Mouse (Mus musculus): ENCODE results near the gene Prkab1. TPM values are rescaled to one million over a fixed set of nuclear protein-coding genes. Genes with fewer than 3 reads are reported as not detected.

The Prkab1 gene
- polyA plus RNA-seq, 1 experiment = 64.1 TPM

DNA sequence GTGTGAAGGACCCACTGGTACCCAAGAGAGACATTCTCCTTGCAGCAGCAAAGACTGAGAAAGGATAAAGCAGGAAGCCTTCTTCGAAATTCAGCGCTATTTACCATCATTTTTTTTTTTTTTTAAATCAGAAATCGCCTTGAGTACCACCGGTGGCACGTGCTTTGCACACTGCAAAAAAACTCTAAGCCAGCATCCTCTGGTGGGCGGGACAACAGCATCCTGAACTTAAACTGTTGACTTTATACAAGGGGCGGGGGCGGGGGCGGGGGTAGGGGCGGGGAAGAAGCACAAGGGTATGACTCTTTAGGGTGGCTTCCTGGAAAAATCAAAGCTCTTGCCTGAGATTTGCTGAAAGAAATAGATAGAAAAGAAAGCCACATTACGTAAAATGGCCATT is 15.4 kb upstream of the Prkab1 start:
- H3K4me3 ChIP-seq (replicated peaks; ENCODE audit: control insufficient read depth, low read depth, low read length) = no peak overlapping the region
- H3K4me1 ChIP-seq (ENCODE audit: control insufficient read depth, insufficient read depth, low read length) = no peaks in the 10 kb centered on the region; the same call in 1 of the 2 replicates
- 28% methylated on average over 11 of the region's 11 CpGs for WGBS
- TF ChIP-seq POLR2A (IDR thresholded peaks at IDR 0.05; ENCODE audit: borderline replicate concordance, control insufficient read depth, low read depth, low read length) (no peak), CTCF (IDR thresholded peaks at IDR 0.05; ENCODE audit: control insufficient read depth, insufficient read depth, low read length) (no peak)
- H3K27ac ChIP-seq (ENCODE audit: control insufficient read depth, insufficient read depth, low read depth, low read length, poor library complexity) = no peak overlapping the region

DNA sequence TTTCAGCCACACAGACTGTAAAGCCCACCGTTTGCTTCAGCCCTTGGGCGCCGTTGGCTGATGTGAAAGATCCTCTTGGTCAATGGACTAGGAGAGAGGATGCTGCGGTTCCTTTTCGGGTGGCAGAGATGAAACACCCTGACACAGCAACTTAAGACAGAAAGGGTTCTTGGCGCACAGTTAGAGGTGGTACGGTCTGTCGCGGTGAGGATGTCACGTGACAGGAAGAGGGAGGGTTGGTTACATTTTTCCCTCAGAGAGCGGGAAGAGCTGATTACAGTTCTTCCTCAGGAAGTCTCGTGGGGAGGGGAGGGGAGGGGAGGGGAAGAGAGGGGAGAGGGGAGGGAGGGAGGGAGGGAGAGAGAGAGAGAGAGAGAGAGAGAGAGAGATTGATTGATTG is 13.4 kb upstream of the Prkab1 start:
- TF ChIP-seq CTCF (IDR thresholded peaks at IDR 0.05; ENCODE audit: control insufficient read depth, insufficient read depth, low read length) = no peak
- no peak for TF ChIP-seq POLR2A (IDR thresholded peaks at IDR 0.05; ENCODE audit: borderline replicate concordance, control insufficient read depth, low read depth, low read length)
- WGBS = 52% methylated on average over 12 of the region's 12 CpGs

DNA sequence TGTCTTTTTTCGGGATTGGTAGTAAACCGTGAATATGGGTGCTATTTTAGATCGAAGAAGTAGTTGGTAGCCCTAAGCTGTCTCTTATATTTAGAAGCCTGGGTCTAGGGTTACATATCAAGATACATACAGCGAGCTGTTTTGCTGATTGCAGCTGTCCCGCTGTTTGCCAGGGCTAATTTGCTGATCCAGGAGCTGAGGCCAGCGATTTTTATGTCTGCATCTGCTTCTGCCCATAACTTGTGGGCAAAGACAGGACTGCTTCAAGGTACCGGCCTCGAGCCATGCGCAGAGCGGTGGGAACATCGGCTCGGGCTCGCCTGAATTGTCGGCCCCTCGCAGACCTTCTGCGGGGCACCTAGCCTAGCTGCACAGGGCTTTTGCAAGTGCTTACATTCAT is 12.2 kb upstream of the Prkab1 start:
- H3K27ac ChIP-seq (ENCODE audit: control insufficient read depth, insufficient read depth, low read depth, low read length, poor library complexity) = no peak overlapping the region
- TF ChIP-seq POLR2A (IDR thresholded peaks at IDR 0.05; ENCODE audit: borderline replicate concordance, control insufficient read depth, low read depth, low read length) (no peak), CTCF (IDR thresholded peaks at IDR 0.05; ENCODE audit: control insufficient read depth, insufficient read depth, low read length) (no peak)
- 91% methylated on average over 16 of the region's 16 CpGs for WGBS
- no peak overlapping the region for H3K4me3 ChIP-seq (replicated peaks; ENCODE audit: control insufficient read depth, low read depth, low read length)
- H3K4me1 ChIP-seq (ENCODE audit: control insufficient read depth, insufficient read depth, low read length) = no peaks in the 10 kb centered on the region; the same call in 1 of the 2 replicates

More for the DNA sequence above, 13.4 kb upstream of the Prkab1 start:
- Histone ChIP-seq H3K27ac (ENCODE audit: control insufficient read depth, insufficient read depth, low read depth, low read length, poor library complexity) (no peak overlapping the region), H3K4me3 (replicated peaks; ENCODE audit: control insufficient read depth, low read depth, low read length) (no peak overlapping the region), H3K4me1 (ENCODE audit: control insufficient read depth, insufficient read depth, low read length) (no peaks in the 10 kb centered on the region; the same call in 1 of the 2 replicates)

DNA sequence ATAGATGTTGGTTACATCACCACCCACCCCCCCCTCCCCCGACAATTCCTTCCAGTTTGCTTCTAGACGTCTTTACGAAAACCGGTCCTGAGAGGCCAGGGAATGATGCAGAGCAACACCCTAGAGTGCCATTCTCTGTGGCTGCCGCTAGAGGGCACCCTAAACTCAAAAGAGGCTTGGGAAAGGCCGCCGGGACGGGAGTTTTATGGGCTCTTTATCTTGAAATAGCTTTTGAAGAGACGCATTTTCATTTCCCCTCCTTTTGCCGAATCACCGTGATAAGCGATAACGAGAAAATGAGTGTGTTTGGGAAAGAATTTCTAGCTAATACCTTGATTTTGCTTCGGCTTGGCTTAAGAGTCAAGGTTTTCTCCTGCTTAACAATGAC is 6.9 kb upstream of the Prkab1 start:
- WGBS = under 1% methylated on average over 14 of the region's 14 CpGs
- peak; percentile 86 for TF ChIP-seq CTCF (IDR thresholded peaks at IDR 0.05; ENCODE audit: control insufficient read depth, insufficient read depth, low read length)
- TF ChIP-seq POLR2A (IDR thresholded peaks at IDR 0.05; ENCODE audit: borderline replicate concordance, control insufficient read depth, low read depth, low read length) = no peak
- H3K4me1 ChIP-seq (ENCODE audit: control insufficient read depth, insufficient read depth, low read length) = peaks cover 2% of the 10 kb centered on the region
- no peak overlapping the region for H3K27ac ChIP-seq (ENCODE audit: control insufficient read depth, insufficient read depth, low read depth, low read length, poor library complexity)
- no peak overlapping the region for H3K4me3 ChIP-seq (replicated peaks; ENCODE audit: control insufficient read depth, low read depth, low read length)

DNA sequence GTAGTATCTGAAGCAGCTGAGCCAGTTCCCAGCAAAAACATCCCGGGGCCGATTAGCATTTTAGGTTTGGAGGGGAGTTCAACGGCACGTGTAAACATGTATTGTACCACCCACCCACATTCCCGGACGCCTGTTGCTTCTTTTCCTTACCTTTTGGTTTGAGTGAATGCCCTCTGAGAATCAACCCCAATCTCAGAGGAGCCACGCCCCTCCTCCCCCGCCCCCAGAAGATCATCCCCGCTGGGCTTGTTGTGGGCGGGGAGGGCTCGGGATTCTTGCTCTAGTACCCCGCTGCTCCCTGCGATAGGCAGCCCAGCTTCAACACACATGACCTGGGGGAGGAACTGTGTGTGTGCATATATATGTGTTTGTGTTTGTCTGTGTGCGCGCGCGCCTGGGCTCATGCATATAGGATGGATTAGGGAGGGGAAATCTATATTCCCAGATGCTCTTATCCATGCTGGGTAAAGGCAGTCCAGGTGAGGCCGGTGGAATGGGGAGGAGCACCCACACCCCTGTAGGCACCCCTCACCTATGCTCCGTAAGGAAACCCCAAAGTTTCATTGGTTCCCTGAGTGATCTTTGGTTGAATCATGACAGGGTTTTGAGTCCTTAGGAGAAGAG is 6.4 kb upstream of the Prkab1 start:
- peaks cover 2% of the 10 kb centered on the region for H3K4me1 ChIP-seq (ENCODE audit: control insufficient read depth, insufficient read depth, low read length)
- TF ChIP-seq CTCF (IDR thresholded peaks at IDR 0.05; ENCODE audit: control insufficient read depth, insufficient read depth, low read length) = no peak
- TF ChIP-seq POLR2A (IDR thresholded peaks at IDR 0.05; ENCODE audit: borderline replicate concordance, control insufficient read depth, low read depth, low read length) = no peak
- H3K4me3 ChIP-seq (replicated peaks; ENCODE audit: control insufficient read depth, low read depth, low read length) = no peak overlapping the region
- no peak overlapping the region for H3K27ac ChIP-seq (ENCODE audit: control insufficient read depth, insufficient read depth, low read depth, low read length, poor library complexity)
- 46% methylated on average over 19 of the region's 19 CpGs for WGBS

GRCm38 (mm10) chr5:116029071-116029470 is 4.8 kb upstream of the Prkab1 start:
- WGBS = 4% methylated on average over 7 of the region's 7 CpGs
- Histone ChIP-seq H3K27ac (ENCODE audit: control insufficient read depth, insufficient read depth, low read depth, low read length, poor library complexity) (peak overlapping the region; percentile 11; the same call in 1 of the 2 replicates), H3K4me1 (ENCODE audit: control insufficient read depth, insufficient read depth, low read length) (peaks cover 2% of the 10 kb centered on the region; the same call in 1 of the 2 replicates), H3K4me3 (replicated peaks; ENCODE audit: control insufficient read depth, low read depth, low read length) (no peak overlapping the region)
- TF ChIP-seq CTCF (IDR thresholded peaks at IDR 0.05; ENCODE audit: control insufficient read depth, insufficient read depth, low read length) (no peak), POLR2A (IDR thresholded peaks at IDR 0.05; ENCODE audit: borderline replicate concordance, control insufficient read depth, low read depth, low read length) (no peak)

DNA sequence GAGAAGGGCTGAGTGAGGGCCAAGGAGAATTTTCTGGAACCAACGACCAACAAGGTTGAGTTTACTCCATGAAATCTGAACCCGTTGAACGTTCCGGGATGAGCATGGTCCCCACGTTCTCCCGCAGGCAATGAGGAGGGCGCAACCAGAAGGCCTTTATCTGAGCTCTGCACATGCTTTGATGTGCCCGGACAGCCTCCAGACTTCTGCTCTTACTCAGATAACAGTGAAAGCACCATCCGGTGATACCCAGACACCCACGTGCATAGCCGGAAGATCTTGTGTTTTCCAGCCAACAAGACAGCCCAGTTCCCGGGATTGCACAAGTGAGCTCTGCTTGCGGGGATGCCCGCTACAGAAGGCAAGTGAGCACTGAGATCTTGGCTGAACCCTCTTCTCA is 2.3 kb upstream of the Prkab1 start:
- H3K4me1 ChIP-seq (ENCODE audit: control insufficient read depth, insufficient read depth, low read length) = peaks cover 2% of the 10 kb centered on the region; the same call in 1 of the 2 replicates
- TF ChIP-seq CTCF (IDR thresholded peaks at IDR 0.05; ENCODE audit: control insufficient read depth, insufficient read depth, low read length) = no peak
- no peak for TF ChIP-seq POLR2A (IDR thresholded peaks at IDR 0.05; ENCODE audit: borderline replicate concordance, control insufficient read depth, low read depth, low read length)
- H3K27ac ChIP-seq (ENCODE audit: control insufficient read depth, insufficient read depth, low read depth, low read length, poor library complexity) = peak overlapping the region; percentile 78
- H3K4me3 ChIP-seq (replicated peaks; ENCODE audit: control insufficient read depth, low read depth, low read length) = peak overlapping the region; percentile 13
- WGBS = 60% methylated on average over 14 of the region's 14 CpGs

GRCm38 (mm10) chr5:116026107-116026506 is 1.8 kb upstream of the Prkab1 start:
- Histone ChIP-seq H3K27ac (ENCODE audit: control insufficient read depth, insufficient read depth, low read depth, low read length, poor library complexity) (peak overlapping the region; percentile 31), H3K4me1 (ENCODE audit: control insufficient read depth, insufficient read depth, low read length) (peaks cover 2% of the 10 kb centered on the region; the same call in 1 of the 2 replicates), H3K4me3 (replicated peaks; ENCODE audit: control insufficient read depth, low read depth, low read length) (no peak overlapping the region)
- no peak for TF ChIP-seq POLR2A (IDR thresholded peaks at IDR 0.05; ENCODE audit: borderline replicate concordance, control insufficient read depth, low read depth, low read length)
- no peak for TF ChIP-seq CTCF (IDR thresholded peaks at IDR 0.05; ENCODE audit: control insufficient read depth, insufficient read depth, low read length)
- WGBS = 52% methylated on average over 5 of the region's 5 CpGs
